Mouse (Mus musculus) gastrocnemius, postnatal 10 days (tissue): ENCODE data around the gene Thada. TPM values are rescaled to one million over a fixed set of nuclear protein-coding genes. Genes with fewer than 3 reads are reported as not detected.
A peak's percentile ranks its signal among the peaks of the same experiment; 100 is the strongest.

Source experiments
- DNase-seq: peaks from one replicate; pipeline ENCODE4 v3.0.0; 2021; ENCODE audit warnings: mixed read lengths
- total RNA-seq, 2 experiments: library from RNA; stranded (reverse); gene quantifications; 2 replicates each; pipeline ENCODE4 v1.2.3; 2021

The Thada gene
- total RNA-seq, 2 experiments from 2014 or later = 5.9 to 8.4 TPM

DNA sequence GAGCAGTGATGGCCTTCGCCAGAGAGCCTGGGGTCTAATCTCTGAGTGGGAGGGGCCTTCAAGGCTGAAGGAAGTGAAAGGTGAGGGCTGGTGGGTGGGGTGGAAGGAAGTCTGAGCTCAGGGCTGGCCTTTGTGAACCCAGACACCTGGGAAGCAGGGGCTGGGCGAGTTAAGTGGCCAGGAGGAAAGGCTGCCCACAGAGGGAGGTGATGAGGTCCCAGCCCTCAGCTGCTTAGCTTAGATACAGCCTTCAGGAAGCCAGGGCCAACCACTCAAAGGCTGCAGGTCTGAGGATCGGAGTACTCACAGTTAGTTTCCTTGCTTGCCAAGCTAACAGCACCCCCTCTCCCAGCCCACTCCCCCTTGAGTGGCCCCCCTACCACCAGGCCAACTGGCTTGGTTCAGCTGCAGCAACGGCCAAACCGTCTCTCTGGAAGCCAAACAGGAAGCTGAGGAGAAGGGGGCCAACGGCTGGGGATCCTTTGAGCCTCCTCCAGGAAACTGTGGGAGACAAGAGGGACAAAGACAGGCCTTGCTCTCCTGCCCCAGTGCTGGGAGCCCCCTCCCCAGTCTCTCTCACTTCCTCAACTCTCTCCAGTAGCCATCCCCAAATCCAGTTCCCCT is 304.7 kb downstream of the Thada start:
- peak; percentile 26 for DNase-seq

DNA sequence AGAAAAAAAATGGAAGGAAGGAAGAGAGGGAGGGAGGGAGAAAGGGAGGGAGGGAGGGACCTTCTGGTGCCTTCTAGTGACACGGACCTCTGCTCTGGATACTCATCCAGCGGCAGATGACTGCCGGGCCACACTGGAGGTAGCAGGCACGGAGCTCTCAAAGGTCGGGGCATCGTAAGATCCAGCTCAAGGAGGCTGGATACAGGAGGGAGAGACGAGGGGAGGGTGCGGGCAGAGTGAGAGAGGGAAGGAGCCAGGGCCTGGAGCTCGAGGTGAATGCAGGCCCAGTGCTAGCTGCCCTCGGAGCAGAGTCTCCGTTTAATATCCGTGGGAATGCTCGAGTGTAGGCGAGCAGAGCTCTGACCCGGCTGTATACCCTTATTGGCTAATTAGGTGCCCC is 307.1 kb downstream of the Thada start:
- peak; percentile 2 for DNase-seq

DNA sequence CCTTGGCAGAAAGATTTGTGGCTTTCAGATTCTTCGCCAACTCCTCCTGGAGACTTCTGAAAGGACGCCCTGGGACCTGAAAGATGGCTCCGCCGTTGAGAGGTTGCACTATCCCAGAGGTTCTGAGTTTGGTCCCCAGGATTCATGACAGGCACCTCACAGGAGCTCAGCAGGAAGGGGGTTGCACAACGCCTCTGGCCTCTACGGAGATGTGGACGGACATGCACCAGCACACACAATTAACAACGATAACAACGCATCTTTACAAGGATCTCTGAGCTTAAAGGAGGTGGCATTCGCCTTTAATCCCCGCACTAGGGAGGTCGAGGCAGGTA is 307.6 kb downstream of the Thada start:
- peak; percentile 2 for DNase-seq

DNA sequence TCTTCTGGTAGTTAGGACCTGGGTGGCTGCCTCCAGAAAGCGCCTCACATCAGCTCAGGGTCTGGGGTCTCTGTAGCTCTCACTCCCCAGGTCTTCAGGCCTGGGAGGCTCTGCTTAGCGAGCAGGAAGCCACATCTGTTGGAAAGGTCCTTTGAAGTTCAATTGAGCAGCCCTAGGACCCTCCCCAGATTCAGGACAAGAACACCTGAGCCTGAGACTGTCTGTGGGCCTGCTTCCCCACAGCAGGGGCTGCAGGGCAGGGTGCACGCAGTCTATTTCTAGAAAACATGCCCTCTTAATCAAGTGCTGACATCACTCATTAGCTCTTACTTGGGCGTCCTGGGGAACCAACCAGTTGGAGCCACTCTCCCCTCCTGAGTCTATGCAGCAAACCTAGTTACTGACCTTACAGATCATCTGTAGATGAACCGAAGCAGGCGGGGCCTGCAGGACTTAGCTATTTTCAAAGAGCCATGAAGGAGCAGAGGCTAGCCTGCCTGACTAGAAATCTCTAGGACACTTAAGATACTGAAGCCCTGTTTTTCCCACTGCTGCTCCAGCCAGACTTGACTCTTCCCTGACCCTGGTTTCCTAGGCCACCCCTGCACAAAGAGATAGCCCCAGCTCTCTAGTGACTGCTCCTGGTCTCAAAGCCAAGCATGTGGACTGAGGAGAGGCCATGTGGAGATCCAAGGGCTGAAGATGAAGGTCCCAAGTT is 308.1 kb downstream of the Thada start:
- DNase-seq = peak; percentile 2

GRCm38 (mm10) chr17:84156748-84157742 is 309.0 kb downstream of the Thada start:
- peak; percentile 3 for DNase-seq

- DNase-seq = peak; percentile 4
Observed at GRCm38 (mm10) chr17:84156227-84156573, 309.8 kb downstream of the Thada start.

DNA sequence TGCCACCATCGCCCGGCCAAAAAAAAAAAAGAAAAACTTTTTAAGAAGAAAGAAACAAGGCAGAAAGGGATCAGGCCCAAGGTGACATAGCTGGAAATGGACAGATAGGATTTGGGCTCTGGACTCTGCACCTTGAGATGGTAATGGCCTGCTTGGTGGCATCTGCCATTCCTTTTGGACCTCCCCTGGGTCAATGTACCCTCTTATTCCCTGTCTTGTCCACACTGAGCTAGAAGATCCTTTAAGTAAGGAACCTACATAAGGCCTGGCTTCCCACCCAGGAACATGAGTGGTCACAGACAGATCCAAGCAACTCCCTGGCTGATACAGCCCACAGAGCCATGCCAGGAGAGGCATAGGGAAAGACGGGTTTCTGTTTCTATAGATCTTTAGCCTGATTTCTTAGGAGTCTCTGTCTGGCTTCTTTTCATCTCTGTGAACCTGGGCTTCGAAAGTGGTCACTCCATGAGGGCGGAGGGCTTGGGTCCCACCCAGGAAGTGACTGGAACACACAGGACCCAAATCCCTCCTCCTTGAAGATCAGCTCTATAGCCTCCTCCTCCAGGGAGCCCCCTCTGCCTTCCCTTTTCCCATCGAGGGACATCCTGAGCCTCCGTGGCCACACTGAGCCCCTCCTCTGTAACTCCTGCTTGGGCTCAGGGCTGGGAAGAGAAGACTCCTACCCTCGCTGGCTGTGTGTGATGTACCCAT is 310.3 kb downstream of the Thada start:
- DNase-seq = no peak

- DNase-seq = no peak
Observed at GRCm38 (mm10) chr17:84155029-84155338, 311.0 kb downstream of the Thada start.

DNA sequence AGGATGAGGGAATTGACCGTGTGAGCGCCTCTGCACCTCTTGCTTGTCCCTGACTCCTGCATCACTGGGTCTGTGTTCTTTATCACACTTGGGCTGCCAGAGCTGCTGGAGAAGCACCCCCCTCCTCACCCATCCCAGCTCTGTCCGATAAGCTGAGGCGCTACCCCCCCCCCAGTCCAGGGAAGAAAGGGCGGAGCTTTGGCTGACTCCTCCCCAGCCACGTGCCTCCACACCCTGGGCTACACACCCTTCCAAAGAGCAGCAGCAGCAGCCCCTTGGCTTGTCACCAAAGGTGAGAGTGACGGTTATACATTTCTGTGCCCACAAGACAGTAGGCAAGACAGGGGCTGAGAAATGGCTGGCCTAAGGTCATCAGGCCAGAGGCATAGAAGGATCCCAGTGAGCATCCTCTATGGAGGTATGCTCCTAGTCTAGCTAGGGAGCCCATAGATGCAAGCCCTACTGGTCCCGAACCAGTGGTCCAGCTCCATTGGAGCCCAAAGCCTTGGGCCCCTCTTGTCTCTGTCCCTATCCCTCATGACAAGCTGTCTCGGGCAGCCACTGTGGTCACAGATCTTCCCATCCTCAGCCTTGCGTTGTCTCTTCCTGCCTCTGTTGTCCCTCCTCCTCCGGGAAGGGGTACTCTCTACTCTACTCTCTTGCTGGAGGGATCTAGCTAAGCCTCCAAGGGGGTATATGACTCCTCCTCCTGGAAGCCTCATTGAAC is 311.5 kb downstream of the Thada start:
- DNase-seq = no peak

- no peak for DNase-seq
Observed at GRCm38 (mm10) chr17:84152976-84153786, 312.8 kb downstream of the Thada start.

DNA sequence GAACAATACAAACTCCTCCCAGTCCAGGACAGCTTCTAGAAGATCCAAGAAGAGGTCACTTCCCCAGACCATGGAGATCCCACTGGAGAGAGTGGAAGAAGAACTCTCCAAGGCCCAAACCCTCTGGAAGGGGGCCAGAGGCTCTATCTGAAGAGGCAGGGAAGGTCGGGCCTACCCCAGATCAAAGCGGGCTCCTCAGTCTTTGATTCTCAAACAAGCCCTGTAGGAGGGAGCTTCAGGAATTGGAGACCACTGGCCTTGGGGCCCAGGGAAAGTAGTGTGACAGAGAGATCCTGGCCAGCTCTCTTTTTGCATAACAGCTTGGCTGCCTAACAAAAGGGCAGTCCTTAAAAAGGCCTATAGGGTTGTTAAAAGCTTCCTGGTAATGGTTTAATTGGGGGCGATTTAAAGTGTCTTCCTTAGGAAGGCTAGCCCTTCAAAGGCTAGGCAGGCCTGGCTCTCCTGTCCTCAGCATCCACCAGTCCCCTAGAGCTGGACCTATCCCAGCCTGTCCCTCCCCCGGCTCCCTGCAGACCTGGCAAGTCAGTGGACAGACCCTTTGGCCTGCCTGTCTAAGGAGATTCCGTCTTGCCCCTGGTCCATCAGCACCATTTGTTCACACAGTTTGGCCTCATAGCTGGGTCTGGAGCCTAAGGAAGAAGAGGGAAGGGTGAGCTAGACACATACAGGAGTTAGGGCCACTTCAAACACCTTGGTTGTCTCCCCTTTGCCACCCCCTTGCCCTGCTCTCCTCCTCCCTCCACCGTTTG is 313.6 kb downstream of the Thada start:
- no peak for DNase-seq

- no peak for DNase-seq
Observed at GRCm38 (mm10) chr17:84151306-84151705, 314.7 kb downstream of the Thada start.

DNA sequence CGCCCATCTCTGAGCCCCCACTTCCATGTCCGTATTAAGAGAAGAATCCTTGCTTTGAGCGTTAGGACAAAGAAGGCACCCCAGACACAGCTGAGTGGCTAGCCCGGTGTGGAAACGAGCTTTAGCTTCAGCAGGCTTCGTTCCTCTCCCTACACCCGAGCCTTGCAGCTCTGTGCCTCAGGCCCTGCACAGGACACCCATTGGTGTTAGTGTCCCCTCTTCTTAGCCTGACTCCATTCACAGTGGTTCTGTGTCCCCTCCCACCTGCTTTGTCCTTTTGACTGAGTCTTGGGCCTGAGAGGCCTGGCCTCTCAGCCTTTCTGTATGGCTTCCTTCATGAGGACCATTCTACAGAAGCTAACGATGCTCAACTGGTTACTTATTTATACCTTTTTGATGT is 315.7 kb downstream of the Thada start:
- no peak for DNase-seq

GRCm38 (mm10) chr17:84149566-84149965 is 316.4 kb downstream of the Thada start:
- DNase-seq = no peak

DNA sequence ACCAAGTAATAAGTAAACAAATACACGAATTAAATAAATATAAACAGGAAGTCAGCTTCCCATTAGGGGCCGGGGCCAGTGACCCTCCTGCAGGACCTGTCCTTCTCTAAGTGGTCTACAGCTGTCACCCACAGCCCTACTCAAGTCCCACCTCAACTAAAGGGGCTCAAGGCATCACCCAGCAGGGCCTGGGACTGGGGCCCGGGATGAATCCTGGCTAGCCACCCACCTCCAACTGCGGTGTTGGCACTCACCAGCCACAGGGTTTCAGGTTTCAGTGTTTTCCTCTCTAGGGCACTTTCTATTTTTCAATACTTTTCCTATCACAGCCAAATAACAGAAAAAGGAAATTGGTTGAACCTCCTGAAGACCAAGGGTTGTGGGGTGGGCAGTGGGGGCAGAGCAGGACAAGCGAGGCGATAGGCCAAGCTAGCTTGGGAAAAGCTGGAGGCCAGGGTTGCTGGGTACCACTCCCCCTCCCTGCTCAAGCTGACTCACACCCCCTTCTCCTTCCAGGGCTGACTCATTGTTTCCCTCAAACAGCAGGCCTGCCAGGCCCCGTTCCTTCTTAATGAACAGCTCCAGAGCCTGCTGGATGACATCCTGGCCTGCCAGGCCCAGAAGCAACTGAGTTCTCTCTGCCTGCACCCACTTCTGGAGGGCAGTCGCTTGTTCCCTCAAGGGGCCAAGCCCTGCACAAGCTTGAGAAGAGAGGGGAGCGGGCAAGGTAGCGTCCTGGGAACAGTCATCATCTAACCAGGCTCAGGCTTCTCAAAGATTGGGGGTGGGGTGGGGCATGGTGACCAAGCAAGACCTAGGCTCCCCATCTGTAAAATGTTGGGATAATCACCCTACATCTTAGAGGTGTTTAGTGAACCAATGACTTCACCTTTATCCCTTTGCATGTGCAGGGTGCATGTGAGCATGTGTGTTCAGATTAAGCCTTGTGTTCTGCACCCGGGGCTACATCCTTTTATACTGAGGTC is 317.2 kb downstream of the Thada start:
- DNase-seq = peak; percentile 73

DNA sequence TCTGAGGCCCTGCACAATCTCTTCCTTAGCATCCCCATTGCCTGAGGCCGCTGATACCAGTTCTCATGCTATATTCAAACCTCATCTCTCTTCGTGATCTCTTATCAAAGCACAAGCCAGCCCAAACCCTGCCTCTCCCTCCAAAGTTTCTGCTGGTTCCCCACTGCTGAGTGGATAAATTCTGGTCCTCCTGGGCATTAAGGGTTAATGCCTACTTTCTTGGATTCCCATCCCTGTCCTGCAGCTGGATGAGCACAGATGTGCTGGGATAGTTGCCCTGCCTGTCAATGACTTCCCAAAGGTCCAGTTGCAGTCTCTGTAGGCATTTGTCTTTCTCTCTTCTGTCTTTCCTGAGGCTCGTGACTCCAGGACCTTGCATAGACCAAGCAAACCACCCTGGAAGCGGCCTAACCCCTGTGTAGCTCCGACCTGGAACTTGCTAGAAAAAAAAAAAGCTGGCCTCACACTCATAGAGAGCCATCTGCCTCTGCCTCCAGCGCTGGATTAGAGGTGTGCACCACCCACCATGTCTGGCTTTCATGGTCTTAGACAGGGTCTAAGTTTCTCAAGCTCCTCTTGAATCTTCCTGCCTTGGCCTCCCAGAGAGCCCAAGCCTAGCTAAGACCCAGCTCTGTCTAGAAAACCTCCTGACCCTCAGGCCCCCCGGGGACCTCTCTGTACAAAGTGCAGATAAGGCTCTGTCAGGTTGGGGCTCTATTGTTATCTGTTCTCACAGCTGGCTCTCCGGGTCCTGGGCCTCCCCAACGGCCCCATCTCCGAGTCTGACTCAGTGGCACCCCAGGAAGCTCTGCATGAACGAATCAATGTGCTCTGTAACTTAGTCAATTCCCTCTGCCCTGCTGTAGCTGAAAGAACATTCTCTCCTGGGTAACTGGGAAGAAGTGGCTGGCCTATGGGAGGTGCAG is 318.6 kb downstream of the Thada start:
- no peak for DNase-seq

DNA sequence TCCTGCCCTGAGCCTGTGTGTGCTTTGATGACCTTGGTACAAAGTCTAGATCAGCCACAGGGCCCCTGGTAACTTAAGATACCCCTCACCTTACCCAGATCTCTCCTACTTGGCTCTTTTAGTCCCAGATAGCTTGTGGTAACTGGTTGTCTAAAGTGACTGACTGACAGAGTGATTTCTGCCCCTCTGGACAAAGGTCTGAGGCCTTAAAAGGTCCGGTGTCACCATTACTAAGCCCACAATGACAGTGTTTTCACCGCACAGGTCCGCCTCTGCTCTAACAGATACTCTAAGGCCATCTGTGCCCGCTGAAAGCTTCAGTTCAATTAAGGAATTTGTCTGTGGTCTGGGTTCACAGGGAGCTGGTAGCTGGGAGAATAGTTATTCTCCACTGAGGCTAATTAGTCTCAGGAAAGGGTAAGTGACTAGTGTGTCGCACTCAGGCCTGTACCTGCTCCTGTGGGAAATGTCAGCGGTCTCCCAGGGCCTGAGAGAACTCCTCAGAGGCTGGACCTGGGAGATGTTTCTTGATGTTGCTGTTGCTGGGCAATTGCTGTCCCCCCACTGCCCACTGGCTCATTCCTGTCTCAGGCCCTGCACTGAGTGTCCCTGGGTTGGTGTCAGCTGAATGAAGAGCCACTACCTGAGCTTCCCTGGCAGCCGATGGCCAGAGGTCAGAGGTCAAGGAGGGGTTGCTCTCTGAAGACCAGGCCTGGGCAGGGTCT is 319.4 kb downstream of the Thada start:
- DNase-seq = no peak
